Mouse (Mus musculus) olfactory bulb, adult 2 months (tissue): Measurements from ENCODE around the gene Snx9.

Experiments
- CTCF ChIP-seq: fragments of 200-500 bp; IDR thresholded peaks from 2 replicates; pipeline ENCODE4 v1.5.1; 2012; ENCODE audit warnings: low read depth, mild to moderate bottlenecking, low read length, moderate library complexity; ENCODE audit not compliant: insufficient read depth
- POLR2A ChIP-seq: fragments of 200-500 bp; IDR thresholded peaks from 2 replicates; pipeline ENCODE4 v1.6.1; 2012; ENCODE audit warnings: mild to moderate bottlenecking, low read depth, low read length, moderate library complexity; ENCODE audit not compliant: insufficient read depth

- TF ChIP-seq CTCF (no peak), POLR2A (no peak)
Measured at GRCm38 (mm10) chr17:5834798-5835328, 6.3 kb upstream of the Snx9 start.
